Mouse (Mus musculus): ENCODE results near the gene Plekha1.
A peak's percentile ranks its signal among the peaks of the same experiment; 100 is the strongest.

The Plekha1 gene

GRCm38 (mm10) chr7:130865613-130866591 lies at the start of gene Plekha1:
Gene Plekha1 (plus strand): TSS chr7:130865756.
- peak; percentile 98 for DNase-seq

- no peak for DNase-seq
Observed at GRCm38 (mm10) chr7:130816243-130816642, 49.3 kb upstream of the Plekha1 start.

- DNase-seq = no peak
Observed at GRCm38 (mm10) chr7:130818813-130819212, 46.7 kb upstream of the Plekha1 start.

GRCm38 (mm10) chr7:130819624-130820023 lies 45.9 kb upstream of the Plekha1 start:
- DNase-seq = no peak

- no peak for DNase-seq
Observed at GRCm38 (mm10) chr7:130823992-130824391, 41.6 kb upstream of the Plekha1 start.

- DNase-seq = no peak
Observed at GRCm38 (mm10) chr7:130826343-130826742, 39.2 kb upstream of the Plekha1 start.

- DNase-seq = peak; percentile 62
Observed at GRCm38 (mm10) chr7:130827431-130827830, 38.1 kb upstream of the Plekha1 start.

GRCm38 (mm10) chr7:130827844-130828403 lies 37.6 kb upstream of the Plekha1 start:
- DNase-seq = no peak

GRCm38 (mm10) chr7:130828475-130828874 lies 37.1 kb upstream of the Plekha1 start:
- no peak for DNase-seq

GRCm38 (mm10) chr7:130831586-130831985 lies 34.0 kb upstream of the Plekha1 start:
- DNase-seq = no peak

- no peak for DNase-seq
Observed at GRCm38 (mm10) chr7:130834299-130834698, 31.3 kb upstream of the Plekha1 start.

GRCm38 (mm10) chr7:130834958-130835861 lies 30.3 kb upstream of the Plekha1 start:
- DNase-seq = peak; percentile 46

- no peak for DNase-seq
Observed at GRCm38 (mm10) chr7:130836066-130836465, 29.5 kb upstream of the Plekha1 start.

- peak; percentile 80 for DNase-seq
Observed at GRCm38 (mm10) chr7:130837941-130838657, 27.5 kb upstream of the Plekha1 start.

GRCm38 (mm10) chr7:130838658-130839025 lies 26.9 kb upstream of the Plekha1 start:
- peak; percentile 23 for DNase-seq

- DNase-seq = no peak
Observed at GRCm38 (mm10) chr7:130839380-130840100, 26.0 kb upstream of the Plekha1 start.

GRCm38 (mm10) chr7:130847164-130847718 lies 18.3 kb upstream of the Plekha1 start:
- no peak for DNase-seq

- DNase-seq = no peak
Observed at GRCm38 (mm10) chr7:130854684-130855292, 10.8 kb upstream of the Plekha1 start.

- DNase-seq = peak; percentile 62
Observed at GRCm38 (mm10) chr7:130855681-130856080, 9.9 kb upstream of the Plekha1 start.

- no peak for DNase-seq
Observed at GRCm38 (mm10) chr7:130857973-130858372, 7.6 kb upstream of the Plekha1 start.

- no peak for DNase-seq
Observed at GRCm38 (mm10) chr7:130859926-130860325, 5.6 kb upstream of the Plekha1 start.
